Mouse (Mus musculus) heart, adult 18-20 months (tissue): ENCODE results near the gene Pepd. TPM values are rescaled to one million over a fixed set of nuclear protein-coding genes. Genes with fewer than 3 reads are reported as not detected.

Experiments
- DNase-seq, 2 experiments: peaks; one replicate each; pipeline ENCODE4 v3.0.0; 2021 to 2022; ENCODE audit warnings: mixed read lengths in 1 of 2
- total RNA-seq, 2 experiments: library from RNA; stranded (reverse); gene quantifications; 2 replicates each; pipeline ENCODE4 v1.2.3; 2021

Gene Pepd
- total RNA-seq, 2 experiments from 2014 or later: 28.0 to 34.4 TPM

DNA sequence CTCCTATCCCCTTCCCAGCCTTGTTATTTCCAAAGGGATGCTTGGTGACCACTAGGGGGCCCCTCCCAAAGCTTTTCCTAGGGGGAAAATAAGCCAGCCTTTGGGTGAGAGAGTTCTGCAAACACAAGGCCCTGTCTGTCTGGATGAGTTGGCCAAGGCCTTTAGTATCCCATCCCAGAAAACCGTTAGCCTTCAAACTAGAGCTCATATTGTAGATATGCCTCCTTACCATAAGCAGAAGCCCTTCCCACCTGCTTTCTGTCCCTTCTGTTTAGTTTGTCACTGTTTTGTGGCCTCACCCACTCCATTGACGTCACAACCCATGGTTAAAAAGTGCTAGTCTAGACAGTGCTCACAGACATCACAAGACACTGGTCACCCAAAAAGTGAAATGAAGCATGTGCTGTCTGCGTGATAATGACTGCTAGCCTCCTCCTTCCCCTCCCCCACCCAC lies 114.7 kb downstream of the Pepd start:
- DNase-seq: peak; percentile 65 to 71

DNA sequence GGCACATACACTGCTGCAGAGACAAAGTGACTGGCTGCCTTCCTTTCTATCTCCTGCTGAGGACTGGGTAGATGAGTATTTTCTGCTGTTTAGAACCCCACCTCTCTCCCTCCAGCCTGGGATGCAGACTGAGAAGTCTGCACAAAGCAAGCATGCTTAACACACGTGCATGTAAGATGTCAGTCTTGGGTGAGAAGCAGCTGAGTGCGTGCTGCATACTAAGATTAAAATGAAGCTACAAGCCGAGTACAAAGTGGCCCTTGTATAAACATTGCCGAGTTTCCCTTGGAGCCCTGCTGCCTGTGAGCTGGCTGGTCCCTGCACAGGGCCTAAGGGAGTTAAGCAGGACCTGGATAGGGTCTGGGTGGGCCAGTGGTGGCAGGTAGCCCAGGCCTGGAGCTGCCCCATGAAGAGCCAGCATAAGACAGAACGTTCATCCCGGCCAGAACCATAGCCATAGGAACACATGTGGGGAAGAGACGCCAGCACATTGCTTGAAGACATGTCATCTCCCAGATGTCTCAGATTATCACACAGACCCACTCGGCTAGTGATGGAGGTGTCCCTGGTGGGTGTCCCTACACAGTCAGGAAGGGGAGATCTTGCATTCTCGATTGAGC lies 115.7 kb downstream of the Pepd start:
- no peak for DNase-seq

- DNase-seq: peak; percentile 31 to 48
Observed at GRCm38 (mm10) chr7:35028559-35028958, 116.4 kb downstream of the Pepd start.

DNA sequence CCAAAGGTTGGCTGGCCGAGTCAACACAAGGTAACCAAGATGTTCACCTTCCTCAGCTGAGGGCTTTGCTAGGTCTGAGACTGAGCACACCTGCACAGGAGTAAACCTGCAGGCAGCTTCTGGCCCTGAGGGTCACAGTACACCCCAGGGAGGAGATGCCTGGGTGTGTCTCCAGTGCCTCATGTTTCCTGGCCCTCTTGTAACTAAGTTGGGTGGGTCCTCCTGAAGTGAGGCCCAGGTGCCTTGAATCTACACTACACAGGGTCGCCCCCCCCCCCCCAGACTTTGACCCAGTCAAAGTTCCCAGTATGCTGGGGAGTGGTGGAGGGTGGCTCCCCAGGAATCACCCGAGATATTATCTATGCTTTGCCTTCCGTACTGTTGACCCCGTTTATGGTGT lies 117.0 kb downstream of the Pepd start:
- DNase-seq: no peak

DNA sequence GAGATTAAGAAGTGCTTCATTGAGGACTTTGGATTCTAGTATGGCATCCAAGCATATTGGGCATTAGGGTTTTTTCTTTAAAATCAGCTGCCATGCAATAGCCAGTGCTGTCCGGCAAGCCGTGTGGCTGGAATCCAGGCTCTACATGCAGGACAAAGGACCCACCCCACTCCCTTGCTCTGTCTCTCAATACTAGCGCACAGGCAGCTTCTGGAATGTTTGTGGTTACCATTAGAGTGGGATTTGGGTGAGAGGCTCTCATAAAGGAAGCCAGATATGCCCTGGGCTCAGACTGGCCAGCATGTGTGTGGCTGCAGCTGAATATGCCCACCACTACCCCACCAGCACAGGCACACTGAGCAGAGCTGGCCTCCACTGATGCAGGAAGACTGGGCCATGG lies 117.5 kb downstream of the Pepd start:
- no peak for DNase-seq

DNA sequence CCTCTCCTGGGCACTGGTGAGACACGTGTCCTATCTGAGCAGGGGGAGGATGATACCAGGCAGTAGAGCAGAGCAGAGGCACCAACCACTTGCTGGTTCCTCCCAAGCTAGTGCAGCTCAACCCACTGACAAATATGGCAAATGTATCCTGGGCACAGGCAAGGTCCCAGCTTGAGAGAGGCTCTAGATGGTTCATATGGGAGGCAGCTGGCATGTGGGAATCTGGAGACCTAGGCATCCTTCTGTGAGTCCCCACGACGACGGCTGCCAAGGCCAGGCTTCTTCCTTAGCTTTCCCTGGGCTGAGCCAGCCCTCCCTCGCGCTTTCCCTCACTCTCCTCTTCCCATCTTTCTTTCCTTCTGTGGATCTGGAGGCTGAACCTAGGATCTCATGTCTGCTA lies 118.4 kb downstream of the Pepd start:
- DNase-seq: no peak

- peak; percentile 42 to 63 for DNase-seq
Observed at GRCm38 (mm10) chr7:35035141-35035553, 123.0 kb downstream of the Pepd start.

DNA sequence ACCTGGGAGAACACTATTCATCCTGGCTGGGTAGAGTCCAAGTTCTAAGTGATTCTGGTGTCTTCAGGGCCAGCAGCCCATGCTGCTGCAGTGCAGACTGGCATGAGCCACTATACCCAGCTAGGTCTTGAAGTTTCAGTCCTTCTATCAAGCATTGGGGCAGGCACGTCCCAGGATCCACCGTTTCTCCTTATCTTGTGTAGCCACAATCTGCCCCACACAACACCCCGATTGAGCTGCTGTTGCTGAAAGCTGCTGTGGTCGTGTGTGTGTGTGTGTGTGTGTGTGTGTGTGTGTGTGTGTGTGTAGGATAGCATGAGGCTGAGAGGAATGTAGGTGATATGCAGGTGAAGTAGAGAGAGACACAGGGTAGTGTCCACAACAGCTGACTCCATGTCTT lies 123.4 kb downstream of the Pepd start:
- DNase-seq: no peak

- DNase-seq: peak; percentile 28 to 41
Observed at GRCm38 (mm10) chr7:35036266-35036731, 124.1 kb downstream of the Pepd start.

DNA sequence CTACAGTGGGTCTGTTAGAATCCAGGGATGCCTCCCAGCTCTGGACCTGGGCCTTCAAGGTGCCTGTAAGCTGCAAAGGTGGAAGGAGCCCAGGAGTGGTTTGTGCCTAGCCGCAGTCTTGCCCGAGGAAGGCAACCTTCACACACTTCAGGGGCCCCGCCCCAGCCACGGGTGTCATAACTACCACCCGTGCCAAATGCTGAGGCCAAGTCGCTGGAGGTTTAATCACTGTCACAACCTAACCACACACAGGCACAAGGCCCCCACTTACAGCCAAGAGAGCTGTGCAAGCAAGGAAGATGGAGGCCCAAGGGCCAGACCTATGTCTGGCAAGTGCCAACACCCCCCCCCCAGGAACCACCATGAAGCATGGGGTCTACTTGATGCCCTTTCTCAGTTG lies 125.2 kb downstream of the Pepd start:
- DNase-seq: peak in 1 of 2 experiments; percentile 26

- no peak for DNase-seq
Observed at GRCm38 (mm10) chr7:35040176-35040972, 128.2 kb downstream of the Pepd start.

DNA sequence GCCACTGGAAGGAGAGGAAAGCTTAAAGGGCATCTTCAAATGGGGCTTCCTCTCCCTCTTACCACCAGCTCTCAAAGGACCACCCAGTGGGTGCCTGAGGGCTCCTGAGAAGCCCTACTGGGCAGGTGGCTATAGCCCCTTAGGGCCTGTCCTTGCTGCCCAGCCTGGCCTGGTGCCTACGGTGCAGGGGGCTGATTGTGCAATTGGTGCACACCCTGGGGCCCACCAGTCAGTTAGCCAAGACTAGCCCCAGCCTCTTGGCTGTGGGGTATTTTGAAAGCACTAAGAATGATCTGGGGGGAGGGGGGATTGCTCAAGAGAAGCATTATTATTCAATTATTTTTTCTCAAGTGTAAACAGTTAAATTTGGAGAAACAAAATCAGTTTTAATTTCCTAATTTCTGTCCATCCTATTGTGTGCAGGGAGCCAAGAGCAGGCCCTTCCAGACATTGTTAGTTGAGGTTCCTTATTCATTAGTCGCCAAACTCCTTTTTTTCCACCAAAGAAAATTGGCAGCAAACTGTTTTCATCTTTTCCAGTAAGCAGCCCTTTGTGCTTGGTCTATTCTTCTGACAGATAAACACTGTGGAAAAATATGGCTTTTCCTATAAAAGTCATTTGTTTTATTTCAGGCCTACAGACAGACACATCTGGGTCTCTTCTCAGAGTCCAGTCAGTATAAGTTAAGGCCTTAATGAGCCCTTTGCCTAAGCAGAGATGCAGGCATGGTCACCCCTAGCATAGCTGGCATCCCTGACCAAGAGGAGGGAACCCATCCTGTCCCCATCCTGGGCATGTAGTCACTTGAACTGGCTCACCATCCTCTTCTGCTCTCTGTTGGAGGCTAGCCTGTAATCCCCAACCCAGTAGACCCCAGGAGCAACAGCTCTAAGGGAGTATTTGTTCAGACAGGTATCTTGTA lies 129.4 kb downstream of the Pepd start:
- DNase-seq: peak; percentile 42 to 54

- no peak for DNase-seq
Observed at GRCm38 (mm10) chr7:35042209-35042554, 130.0 kb downstream of the Pepd start.

DNA sequence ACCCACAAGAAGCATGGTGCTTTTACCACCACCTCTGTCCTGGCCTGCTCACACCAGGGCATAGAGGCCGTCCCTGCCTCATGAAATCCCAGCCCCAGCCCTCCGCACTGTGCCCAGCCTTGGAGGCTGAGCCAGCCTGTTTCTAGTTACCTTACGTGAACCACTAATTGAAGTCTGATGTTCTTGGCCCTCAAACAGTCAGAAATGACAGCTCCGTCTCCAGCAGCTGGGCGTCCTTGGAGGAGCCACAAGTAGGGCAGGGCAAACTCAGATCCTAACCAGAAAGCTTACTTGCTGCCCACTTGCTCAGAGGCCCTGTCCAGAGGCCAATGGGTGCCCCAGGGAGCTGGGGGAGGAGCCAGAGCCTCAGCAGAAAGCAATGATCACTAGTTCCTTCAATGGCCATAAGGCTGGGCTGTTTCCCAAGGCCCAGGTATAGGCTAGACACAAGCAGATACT lies 130.6 kb downstream of the Pepd start:
- DNase-seq: peak; percentile 41 to 55

DNA sequence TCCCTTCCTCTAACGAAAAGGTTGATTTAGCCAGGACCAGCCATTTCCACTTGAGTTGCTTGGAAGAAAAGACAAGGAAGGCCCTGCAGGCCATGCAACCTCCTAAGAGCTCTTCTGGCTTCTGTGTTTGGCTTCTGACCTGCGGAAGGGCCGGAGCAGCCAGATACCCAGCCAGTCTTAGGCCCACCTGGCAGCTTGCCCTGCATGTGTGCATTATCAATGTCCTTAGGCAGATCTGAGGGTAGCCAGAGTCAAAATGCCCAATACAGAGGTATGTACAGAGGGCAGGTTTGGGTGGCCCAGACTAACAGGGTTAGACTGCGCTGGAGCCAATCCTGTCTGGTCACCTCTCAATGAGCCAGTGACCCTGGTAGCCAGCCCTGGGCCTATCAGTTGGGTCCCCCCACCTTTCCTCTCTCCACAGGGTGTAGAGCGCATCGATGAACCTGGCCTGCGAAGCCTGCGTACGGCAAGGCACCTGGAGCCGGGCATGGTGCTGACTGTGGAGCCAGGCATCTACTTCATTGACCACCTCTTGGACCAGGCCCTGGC lies 131.2 kb downstream of the Pepd start:
- no peak for DNase-seq

DNA sequence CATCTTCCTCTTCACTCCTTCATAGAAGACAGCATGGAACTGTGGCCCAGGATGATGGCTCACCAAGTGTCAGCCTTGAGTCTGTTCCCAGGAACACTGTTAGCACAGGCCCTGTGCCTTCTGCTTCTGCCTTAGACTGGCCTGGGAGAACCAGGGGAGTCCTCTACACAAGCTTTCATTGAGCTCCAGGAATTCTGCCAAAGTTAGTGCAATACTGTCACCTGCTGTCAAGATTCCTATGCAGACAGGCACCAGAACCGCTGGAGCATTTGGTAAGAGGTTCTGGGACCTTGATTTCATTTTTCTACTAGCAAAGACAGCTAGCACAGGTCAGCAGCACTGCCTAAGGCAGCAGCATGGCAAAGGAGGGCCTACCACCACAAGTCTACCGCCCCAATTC lies 132.5 kb downstream of the Pepd start:
- DNase-seq: peak in 1 of 2 experiments; percentile 35

- DNase-seq: no peak
Observed at GRCm38 (mm10) chr7:35046091-35046490, 133.9 kb downstream of the Pepd start.

GRCm38 (mm10) chr7:35050540-35050939 lies 138.4 kb downstream of the Pepd start:
- no peak for DNase-seq

DNA sequence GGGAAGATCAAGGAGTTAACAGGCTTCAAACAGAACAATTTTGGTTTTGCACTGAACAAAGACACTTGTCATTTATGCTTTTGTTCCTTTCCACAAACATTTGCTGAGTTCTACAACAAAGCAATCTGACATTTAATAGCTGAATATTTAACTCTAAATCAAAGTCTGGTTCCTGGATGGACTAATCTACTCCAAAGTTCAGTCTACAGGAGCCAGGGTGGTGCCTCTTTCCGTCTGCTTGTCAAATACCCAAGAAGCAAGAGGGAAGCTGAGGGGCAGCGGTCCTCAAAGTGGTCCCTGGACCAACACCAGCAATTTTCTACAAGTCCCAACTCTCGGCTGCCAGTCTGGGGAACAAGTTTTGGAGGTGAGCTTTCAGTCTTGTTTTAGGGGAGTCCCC lies 141.0 kb downstream of the Pepd start:
- DNase-seq: no peak

- peak in 1 of 2 experiments; percentile 39 for DNase-seq
Observed at GRCm38 (mm10) chr7:35054286-35054685, 142.1 kb downstream of the Pepd start.

GRCm38 (mm10) chr7:35054977-35055618 lies 142.9 kb downstream of the Pepd start:
- DNase-seq: no peak
